Mouse (Mus musculus) forebrain, embryonic 12.5 days (tissue): ENCODE data around the gene Evx2. TPM values are rescaled to one million over a fixed set of nuclear protein-coding genes. Genes with fewer than 3 reads are reported as not detected.

ENCODE experiments used
- ATAC-seq: fragments of 200-750 bp; cut with Nextera tagmentation; 2 replicates; pipeline ENCODE4 v1.8.0; 2017; ENCODE audit warnings: moderate TSS enrichment; ENCODE audit not compliant: low FRiP score
- H3K27ac ChIP-seq: fragments of 300-500 bp; sonication (generic); 2 replicates; pipeline ENCODE4 v1.5.1; 2016; ENCODE audit warnings: mild to moderate bottlenecking
- H3K27me3 ChIP-seq: fragments of 300-500 bp; sonication (generic); 2 replicates; pipeline ENCODE4 v1.6.1; 2016; ENCODE audit warnings: mild to moderate bottlenecking
- H3K36me3 ChIP-seq: fragments of 300-500 bp; sonication (generic); replicated peaks from 2 replicates; pipeline ENCODE4 v1.6.1; 2016; ENCODE audit warnings: mild to moderate bottlenecking
- H3K4me1 ChIP-seq: fragments of 300-500 bp; sonication (generic); 2 replicates; pipeline ENCODE4 v1.6.1; 2016
- H3K4me2 ChIP-seq: fragments of 300-500 bp; sonication (generic); 2 replicates; pipeline ENCODE4 v1.6.1; 2016; ENCODE audit warnings: mild to moderate bottlenecking, moderate library complexity
- H3K4me3 ChIP-seq: fragments of 300-500 bp; sonication (generic); replicated peaks from 2 replicates; pipeline ENCODE4 v1.5.1; 2016; ENCODE audit warnings: mild to moderate bottlenecking
- H3K9ac ChIP-seq: fragments of 300-500 bp; sonication (generic); 2 replicates; pipeline ENCODE4 v1.6.1; 2016; ENCODE audit warnings: mild to moderate bottlenecking
- H3K9me3 ChIP-seq: fragments of 300-500 bp; sonication (generic); 2 replicates; pipeline ENCODE4 v1.6.1; 2016
- WGBS: fragments of 180-500 bp; shearing (Covaris S2); methylation state at CpG from one replicate; pipeline ENCODE4 v1.1.7; 2016; 5-methylcytosine and 5-hydroxymethylcytosine counted together
- polyA plus RNA-seq: library from polyadenylated mRNA; unstranded; fragments of >200 nt; fragmentation: Nextera tagmentation; extraction: Ambion mirVana; gene quantifications from 2 replicates; pipeline ENCODE4 v1.2.1, GENCODE M21; 2016

Gene Evx2
- polyA plus RNA-seq, 1 experiment from 2014 or later: not detected

- peaks cover 4% of the 10 kb centered on the region; the same call in 1 of the 2 replicates for H3K4me1 ChIP-seq
- H3K36me3 ChIP-seq: no peaks in the 10 kb centered on the region
- peaks cover 91% of the 10 kb centered on the region for H3K27me3 ChIP-seq
- no peak overlapping the region for H3K4me2 ChIP-seq
- H3K4me3 ChIP-seq: no peak overlapping the region
- H3K9ac ChIP-seq: no peak overlapping the region
- 3% methylated on average over 35 of the region's 35 CpGs for WGBS
- H3K9me3 ChIP-seq: no peaks in the 10 kb centered on the region
- no peak for ATAC-seq
- H3K27ac ChIP-seq: no peak overlapping the region
Measured at GRCm38 (mm10) chr2:74691995-74692807, 32.8 kb upstream of the Evx2 start.

- 0 out of 2 replicates have a peak within 1 kb of the TSS, but pooled peaks have one; percentile 24 for H3K4me2 ChIP-seq
- H3K27me3 ChIP-seq: peaks cover 91% of the 10 kb centered on the region
- H3K4me1 ChIP-seq: peaks cover 4% of the 10 kb centered on the region; the same call in 1 of the 2 replicates
- no peak within 1 kb of the TSS for H3K9ac ChIP-seq
- H3K36me3 ChIP-seq: no peaks in the 10 kb centered on the region
- H3K27ac ChIP-seq: no peak within 1 kb of the TSS
- under 1% methylated on average over 56 of the region's 56 CpGs for WGBS
- 0 out of 2 replicates have a peak within 1 kb of the TSS, but pooled peaks have one; percentile 14 for H3K4me3 ChIP-seq
- ATAC-seq: peak; percentile 63; the same call in 1 of the 2 replicates
- no peaks in the 10 kb centered on the region for H3K9me3 ChIP-seq
Measured at GRCm38 (mm10) chr2:74691022-74691951, 31.9 kb upstream of the Evx2 start, which contains the start of gene Hoxd10. Gene Hoxd10, plus strand, starts transcription at chr2:74691924.

- H3K9ac ChIP-seq: no peak overlapping the region
- H3K9me3 ChIP-seq: no peaks in the 10 kb centered on the region
- ATAC-seq: no peak
- H3K27me3 ChIP-seq: peaks cover 87% of the 10 kb centered on the region
- no peaks in the 10 kb centered on the region for H3K36me3 ChIP-seq
- H3K4me1 ChIP-seq: peaks cover 4% of the 10 kb centered on the region; the same call in 1 of the 2 replicates
- H3K4me2 ChIP-seq: no peak overlapping the region
- H3K27ac ChIP-seq: no peak overlapping the region
- 11% methylated on average over 8 of the region's 8 CpGs for WGBS
- no peak overlapping the region for H3K4me3 ChIP-seq
Measured at GRCm38 (mm10) chr2:74690338-74690716, 31.0 kb upstream of the Evx2 start.

- 1% methylated on average over 24 of the region's 24 CpGs for WGBS
- H3K9ac ChIP-seq: no peak overlapping the region
- H3K4me1 ChIP-seq: peaks cover 4% of the 10 kb centered on the region; the same call in 1 of the 2 replicates
- no peak overlapping the region for H3K4me3 ChIP-seq
- H3K27ac ChIP-seq: no peak overlapping the region
- H3K9me3 ChIP-seq: no peaks in the 10 kb centered on the region
- no peaks in the 10 kb centered on the region for H3K36me3 ChIP-seq
- no peak overlapping the region for H3K4me2 ChIP-seq
- ATAC-seq: no peak
- H3K27me3 ChIP-seq: peaks cover 87% of the 10 kb centered on the region
Measured at GRCm38 (mm10) chr2:74689574-74690337, 30.4 kb upstream of the Evx2 start.

GRCm38 (mm10) chr2:74688795-74689573 is 29.6 kb upstream of the Evx2 start:
- H3K4me2 ChIP-seq: no peak overlapping the region
- H3K36me3 ChIP-seq: no peaks in the 10 kb centered on the region
- no peak for ATAC-seq
- H3K27me3 ChIP-seq: peaks cover 87% of the 10 kb centered on the region
- WGBS: 4% methylated on average over 12 of the region's 12 CpGs
- peaks cover 4% of the 10 kb centered on the region; the same call in 1 of the 2 replicates for H3K4me1 ChIP-seq
- no peaks in the 10 kb centered on the region for H3K9me3 ChIP-seq
- H3K9ac ChIP-seq: no peak overlapping the region
- no peak overlapping the region for H3K4me3 ChIP-seq
- no peak overlapping the region for H3K27ac ChIP-seq

- ATAC-seq: no peak
- Histone ChIP-seq H3K36me3 (no peaks in the 10 kb centered on the region), H3K4me2 (no peak overlapping the region), H3K4me1 (peaks cover 5% of the 10 kb centered on the region; the same call in 1 of the 2 replicates), H3K9ac (no peak overlapping the region), H3K27me3 (peaks cover 87% of the 10 kb centered on the region), H3K27ac (no peak overlapping the region), H3K4me3 (no peak overlapping the region), H3K9me3 (no peaks in the 10 kb centered on the region)
- WGBS: 1% methylated on average over 31 of the region's 31 CpGs
Measured at GRCm38 (mm10) chr2:74687698-74688555, 28.6 kb upstream of the Evx2 start.

GRCm38 (mm10) chr2:74686988-74687697 is 27.8 kb upstream of the Evx2 start:
- ATAC-seq: no peak
- Histone ChIP-seq H3K4me1 (peaks cover 12% of the 10 kb centered on the region), H3K9ac (no peak overlapping the region), H3K27me3 (peaks cover 87% of the 10 kb centered on the region), H3K4me2 (no peak overlapping the region), H3K4me3 (no peak overlapping the region), H3K27ac (no peak overlapping the region), H3K9me3 (no peaks in the 10 kb centered on the region), H3K36me3 (no peaks in the 10 kb centered on the region)
- 2% methylated on average over 27 of the region's 27 CpGs for WGBS

- Histone ChIP-seq H3K27ac (no peak overlapping the region), H3K4me3 (no peak overlapping the region), H3K4me2 (no peak overlapping the region), H3K9ac (no peak overlapping the region), H3K4me1 (peaks cover 14% of the 10 kb centered on the region), H3K36me3 (no peaks in the 10 kb centered on the region), H3K9me3 (no peaks in the 10 kb centered on the region), H3K27me3 (peaks cover 87% of the 10 kb centered on the region)
- ATAC-seq: no peak
- 4% methylated on average over 17 of the region's 17 CpGs for WGBS
Measured at GRCm38 (mm10) chr2:74686301-74686987, 27.1 kb upstream of the Evx2 start.

GRCm38 (mm10) chr2:74685059-74685603 is 25.8 kb upstream of the Evx2 start:
- 12% methylated on average over 4 of the region's 4 CpGs for WGBS
- H3K9me3 ChIP-seq: no peaks in the 10 kb centered on the region
- no peak overlapping the region for H3K9ac ChIP-seq
- H3K4me1 ChIP-seq: peaks cover 13% of the 10 kb centered on the region
- no peaks in the 10 kb centered on the region for H3K36me3 ChIP-seq
- no peak overlapping the region for H3K4me2 ChIP-seq
- ATAC-seq: no peak
- H3K27ac ChIP-seq: no peak overlapping the region
- H3K27me3 ChIP-seq: peaks cover 92% of the 10 kb centered on the region
- H3K4me3 ChIP-seq: no peak overlapping the region
